Mouse (Mus musculus) 3134 (cell line): Measurements from ENCODE around the gene Cdk5rap3.

Experiments used
- DNase-seq: peaks from one replicate; pipeline ENCODE4 v3.0.0-alpha.2; 2011; ENCODE audit warnings: low spot score; ENCODE audit not compliant: insufficient read length; ENCODE audit errors: extremely low read depth

Gene Cdk5rap3

DNA sequence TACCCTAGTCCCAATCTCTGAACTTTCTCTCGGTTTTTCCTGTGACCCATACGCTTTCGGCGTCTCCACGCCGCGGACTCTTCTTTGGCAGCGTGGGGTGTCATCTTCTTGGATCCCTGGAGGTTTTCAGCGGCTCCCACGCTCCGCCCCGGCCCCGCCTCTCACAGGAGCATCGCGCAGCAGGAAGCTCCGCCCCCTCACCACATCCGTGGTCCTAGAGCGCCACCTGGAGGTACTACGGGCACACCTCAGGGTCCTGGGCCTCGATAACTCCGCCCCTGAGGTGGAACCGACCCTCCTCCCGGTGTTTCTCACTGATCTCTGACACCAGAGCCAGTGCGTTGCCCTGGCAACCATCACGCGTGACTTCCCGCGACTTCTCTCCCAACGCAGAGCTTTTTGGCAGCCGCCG, 54.4 kb downstream of the Cdk5rap3 start:
- peak; percentile 94 for DNase-seq

DNA sequence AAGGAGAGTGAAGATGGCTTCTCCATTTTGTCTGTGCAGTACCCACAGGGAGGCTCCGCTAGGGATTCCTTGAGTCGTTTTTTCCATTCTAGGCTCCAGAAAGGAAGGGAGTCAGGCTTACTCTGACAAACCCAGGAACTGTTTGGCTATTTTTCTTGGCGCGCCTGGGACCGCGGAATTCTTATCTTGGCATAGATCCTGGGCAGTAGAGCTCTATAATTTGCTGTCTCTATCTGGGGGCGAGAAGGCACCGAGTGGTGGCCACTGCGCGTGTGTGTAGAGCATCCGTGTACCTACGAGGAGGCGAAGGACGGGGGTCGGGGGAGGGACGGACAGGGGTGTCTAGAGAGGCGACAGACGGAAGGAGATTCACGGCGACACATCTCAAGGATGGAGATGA, 54.9 kb downstream of the Cdk5rap3 start:
- peak; percentile 81 for DNase-seq

DNA sequence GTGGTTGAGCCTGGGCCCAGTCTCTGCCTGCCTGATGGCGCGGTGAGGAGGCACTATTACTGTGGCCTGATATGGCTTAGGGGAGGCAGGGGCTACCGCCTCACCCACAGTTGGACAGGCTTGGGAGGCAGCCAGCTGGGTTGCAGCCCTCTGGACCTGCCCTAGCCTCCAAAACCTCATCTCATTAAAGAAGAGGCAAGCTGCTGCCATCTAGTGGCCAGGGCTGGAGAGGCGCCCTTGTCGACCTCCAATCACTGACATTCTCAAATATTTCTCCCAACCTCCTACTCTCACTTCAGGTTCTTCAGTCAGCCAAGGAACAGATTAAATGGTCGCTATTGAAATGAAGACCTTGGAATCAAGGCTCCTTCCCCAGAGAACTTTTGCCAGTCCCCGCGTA, 55.7 kb downstream of the Cdk5rap3 start:
- DNase-seq = peak; percentile 82

DNA sequence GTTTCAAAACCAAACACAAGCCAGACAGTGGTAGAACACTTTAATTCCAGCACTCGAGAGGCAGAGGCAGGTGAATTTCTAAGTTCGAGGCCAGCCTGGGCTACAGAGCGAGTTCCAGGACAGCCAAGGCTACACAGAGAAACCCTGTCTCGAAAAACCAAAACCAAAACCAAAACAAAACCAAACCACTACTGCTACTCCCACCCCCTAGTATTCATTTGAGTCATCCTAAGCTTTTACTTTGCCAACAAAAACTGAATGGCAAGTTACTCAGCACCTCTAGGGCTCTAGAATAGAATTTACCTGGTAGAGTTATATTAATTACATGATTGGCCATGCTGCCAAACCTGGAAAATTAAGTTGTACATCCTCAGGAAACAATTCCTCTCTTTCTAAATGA, 56.7 kb downstream of the Cdk5rap3 start:
- DNase-seq = no peak

DNA sequence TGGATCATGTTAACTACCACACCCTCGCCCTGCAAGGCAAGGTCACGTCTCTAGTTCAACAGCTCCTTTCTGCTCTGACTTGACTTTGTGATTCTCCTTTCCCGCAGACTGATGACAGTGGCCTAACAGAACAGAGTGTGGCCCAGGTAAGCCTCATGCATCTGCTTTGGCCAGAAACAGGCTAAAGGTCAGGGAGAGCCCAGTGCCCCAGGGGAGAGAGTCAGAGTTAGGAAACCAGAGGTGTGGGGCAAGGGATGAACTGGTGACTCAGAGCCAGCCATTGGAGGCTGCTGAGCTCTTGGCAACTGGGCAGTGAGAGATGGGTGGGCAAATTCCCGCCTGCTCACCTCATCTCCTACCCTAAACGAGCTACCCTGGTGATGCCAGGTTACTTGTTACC, 58.9 kb downstream of the Cdk5rap3 start:
- peak; percentile 48 for DNase-seq
